Mouse (Mus musculus): ENCODE data around the gene Bnip1.
A peak's percentile ranks its signal among the peaks of the same experiment; 100 is the strongest.

The Bnip1 gene

DNA sequence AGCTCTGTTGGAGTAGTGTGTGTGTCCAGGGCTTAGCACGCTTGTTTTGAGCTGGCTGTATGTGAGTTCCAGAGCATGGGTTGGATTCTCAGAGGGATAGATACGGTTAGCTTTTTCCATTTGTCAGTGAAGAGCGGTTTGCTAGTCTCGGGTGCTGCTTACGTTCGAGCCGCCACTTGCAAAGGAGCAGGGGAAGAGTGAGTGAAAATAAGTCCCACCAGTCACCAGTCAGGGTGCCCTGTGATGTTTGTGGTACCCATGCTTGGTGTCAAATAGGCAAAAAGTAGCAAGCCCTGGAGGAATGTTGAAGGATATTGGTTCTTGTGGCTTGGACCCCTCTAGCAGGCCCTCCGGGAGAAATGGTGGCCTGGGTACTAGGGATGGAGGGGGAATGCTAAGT is 8.1 kb downstream of the Bnip1 start:
- Histone ChIP-seq H3K27me3 (ENCODE audit: control insufficient read depth, insufficient read depth, low read length, poor library complexity, severe bottlenecking) (no peaks in the 10 kb centered on the region), H3K36me3 (ENCODE audit: control insufficient read depth, insufficient read depth, low read length, poor library complexity, severe bottlenecking) (peaks cover 8% of the 10 kb centered on the region)
- no peak for DNase-seq (ENCODE audit: low read depth, low spot score)

DNA sequence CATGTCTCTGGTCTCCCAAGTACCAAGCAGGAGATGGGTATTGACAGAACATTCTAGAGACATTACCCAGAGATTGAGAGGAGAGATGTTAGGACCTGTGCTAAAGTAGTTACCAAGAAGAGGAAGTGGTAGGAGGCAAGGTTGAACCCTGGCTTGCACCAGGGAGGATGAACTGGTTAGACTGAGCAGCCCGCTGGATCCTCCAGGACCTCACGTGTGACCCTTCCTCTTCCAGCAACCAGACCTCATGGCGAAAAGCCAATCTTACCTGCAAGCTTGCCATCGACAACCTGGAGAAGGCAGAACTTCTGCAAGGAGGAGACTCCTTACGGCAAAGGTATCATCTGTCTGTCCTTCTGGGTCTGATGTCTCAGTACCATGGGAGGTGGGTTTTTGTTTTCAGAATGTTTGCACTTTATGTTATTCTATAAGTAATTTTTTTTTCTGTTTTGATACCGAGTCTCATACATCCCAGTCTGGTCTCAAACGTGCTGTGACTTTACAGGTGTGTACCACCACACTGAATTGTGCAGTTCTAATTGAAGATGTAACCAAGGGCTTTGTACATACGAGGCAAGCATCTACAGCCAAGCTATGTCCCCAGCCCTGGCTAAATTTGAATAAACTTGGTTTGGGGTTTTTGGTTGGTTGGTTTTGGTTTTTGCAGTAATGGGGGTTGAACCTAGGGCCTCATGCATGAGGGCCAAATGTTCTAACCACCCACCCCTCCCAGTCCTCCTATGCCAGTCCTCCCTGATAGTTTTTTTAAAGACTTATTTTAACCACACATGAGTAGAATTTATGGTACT is 8.8 kb downstream of the Bnip1 start:
- Histone ChIP-seq H3K36me3 (ENCODE audit: control insufficient read depth, insufficient read depth, low read length, poor library complexity, severe bottlenecking) (peaks cover 8% of the 10 kb centered on the region), H3K27me3 (ENCODE audit: control insufficient read depth, insufficient read depth, low read length, poor library complexity, severe bottlenecking) (no peaks in the 10 kb centered on the region)
- DNase-seq (ENCODE audit: low read depth, low spot score), result peak; percentile 44

DNA sequence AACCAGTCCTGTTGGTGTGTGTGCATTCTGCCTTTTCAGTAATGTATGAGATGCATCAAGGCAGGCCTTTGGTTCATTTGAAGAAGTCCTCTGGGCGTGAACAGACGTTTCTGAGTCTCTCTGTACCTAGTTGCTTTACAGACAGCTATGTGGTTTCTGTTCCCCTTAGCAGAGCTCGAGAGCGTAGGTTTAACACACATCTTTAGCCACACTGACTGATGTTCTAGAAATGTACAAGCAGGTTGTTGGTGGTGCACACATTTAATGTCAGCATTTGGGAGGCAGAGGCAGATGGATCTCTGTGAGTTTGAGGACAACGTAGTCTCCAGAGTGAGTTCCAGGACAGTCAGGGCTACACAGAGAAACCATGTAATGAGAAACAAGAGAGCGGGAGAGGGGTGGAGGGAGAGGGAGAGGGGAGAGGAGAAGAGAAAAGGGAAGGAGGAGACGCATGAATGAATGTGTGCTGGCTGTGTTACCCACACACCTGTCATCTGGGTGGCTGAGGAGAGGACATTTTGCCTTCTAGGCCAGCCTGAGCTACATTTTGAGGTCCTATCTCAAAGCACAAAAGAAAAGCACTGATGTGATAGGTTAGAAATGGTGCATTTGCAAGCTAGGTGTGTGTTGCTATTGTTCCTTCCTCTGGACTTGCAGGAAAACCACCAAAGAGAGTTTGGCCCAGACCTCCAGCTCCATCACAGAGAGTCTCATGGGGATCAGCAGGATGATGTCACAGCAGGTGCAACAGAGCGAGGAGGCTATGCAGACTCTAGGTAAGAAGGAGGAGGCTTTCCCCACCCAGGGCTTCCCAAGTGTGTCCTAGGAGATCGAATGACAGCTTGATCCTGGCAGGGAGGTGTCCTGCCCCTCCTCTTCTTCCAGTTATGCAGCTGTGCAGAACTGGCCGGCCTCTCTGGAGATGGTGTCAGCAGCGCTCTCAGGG is 9.7 kb downstream of the Bnip1 start:
- H3K27me3 ChIP-seq (ENCODE audit: control insufficient read depth, insufficient read depth, low read length, poor library complexity, severe bottlenecking), result no peaks in the 10 kb centered on the region
- peaks cover 8% of the 10 kb centered on the region for H3K36me3 ChIP-seq (ENCODE audit: control insufficient read depth, insufficient read depth, low read length, poor library complexity, severe bottlenecking)
- DNase-seq (ENCODE audit: low read depth, low spot score), result peak; percentile 85

DNA sequence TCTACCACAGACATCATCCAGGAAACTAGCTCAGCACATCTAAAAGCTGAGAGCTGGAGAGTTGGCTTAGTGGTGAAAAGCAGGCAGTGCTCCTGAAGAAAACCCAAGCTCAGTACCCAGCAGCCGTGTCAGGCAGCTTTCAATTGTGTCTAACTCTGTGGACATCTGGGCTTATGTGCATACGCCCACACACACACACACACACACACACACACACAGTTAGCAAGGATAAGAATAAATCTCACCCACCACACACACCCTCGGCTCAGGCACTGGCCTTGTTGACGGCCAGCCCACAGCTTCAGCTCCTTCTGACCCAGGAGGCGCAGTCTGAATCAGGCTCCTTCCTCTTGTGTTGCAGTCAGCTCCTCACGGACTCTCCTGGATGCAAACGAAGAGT is 10.7 kb downstream of the Bnip1 start:
- peak; percentile 27 for DNase-seq (ENCODE audit: low read depth, low spot score)
- Histone ChIP-seq H3K36me3 (ENCODE audit: control insufficient read depth, insufficient read depth, low read length, poor library complexity, severe bottlenecking) (peaks cover 6% of the 10 kb centered on the region), H3K27me3 (ENCODE audit: control insufficient read depth, insufficient read depth, low read length, poor library complexity, severe bottlenecking) (no peaks in the 10 kb centered on the region)

DNA sequence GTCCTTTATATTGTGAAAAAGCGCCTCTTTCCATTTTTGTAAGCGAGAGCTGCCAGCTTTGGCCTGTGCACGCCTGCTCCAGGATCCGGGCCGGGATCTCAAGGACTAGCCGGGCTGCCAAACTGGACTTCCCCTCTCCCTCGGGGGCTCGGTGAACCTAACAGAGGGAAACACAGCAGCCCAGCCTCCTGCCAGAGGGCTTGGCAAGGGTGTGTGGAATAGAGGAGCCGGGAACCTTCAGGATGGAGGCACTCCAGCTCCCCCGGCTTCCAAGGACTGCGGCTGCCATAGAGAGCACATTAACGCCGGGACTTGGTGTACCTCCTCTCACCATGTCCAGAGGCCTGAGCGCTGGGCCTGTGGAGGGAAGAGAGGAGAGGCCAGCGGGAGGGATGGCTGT is 11.2 kb downstream of the Bnip1 start:
- Histone ChIP-seq H3K36me3 (ENCODE audit: control insufficient read depth, insufficient read depth, low read length, poor library complexity, severe bottlenecking) (peaks cover 5% of the 10 kb centered on the region), H3K27me3 (ENCODE audit: control insufficient read depth, insufficient read depth, low read length, poor library complexity, severe bottlenecking) (no peaks in the 10 kb centered on the region)
- DNase-seq (ENCODE audit: low read depth, low spot score), result no peak

DNA sequence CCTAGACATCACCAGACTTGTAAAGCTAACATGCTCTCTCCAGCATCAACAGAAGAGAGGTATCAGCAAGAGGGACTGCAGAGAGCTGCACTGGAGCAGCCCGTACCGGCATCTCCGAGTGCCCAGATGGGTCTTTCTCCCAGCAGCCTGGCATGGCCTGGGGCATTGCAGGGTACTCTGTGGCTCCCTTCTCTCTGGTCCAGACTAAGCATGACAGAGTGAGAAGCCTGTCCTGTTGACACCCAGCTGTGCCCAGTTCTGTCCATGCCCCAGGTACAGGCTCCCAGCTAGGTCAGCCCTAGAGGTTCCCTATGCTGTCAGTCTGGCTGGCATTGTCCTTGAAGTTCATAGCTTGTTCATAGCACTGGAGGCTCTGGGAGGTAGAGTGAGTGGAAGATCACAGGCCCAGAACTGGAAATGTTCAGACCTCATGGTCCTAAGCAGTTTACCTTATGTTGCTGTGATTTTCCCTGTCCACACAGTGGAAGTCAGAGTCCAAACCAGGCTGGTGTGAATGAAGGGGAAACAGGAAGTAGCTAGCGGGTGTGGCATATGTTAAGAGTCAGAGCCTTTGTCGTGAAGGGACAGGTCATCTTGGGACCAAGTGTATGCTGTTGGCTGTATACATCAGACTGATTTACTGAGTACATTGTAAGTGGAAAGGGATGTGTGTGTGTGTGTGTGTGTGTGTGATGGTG is 12.4 kb downstream of the Bnip1 start:
- peak; percentile 33 for DNase-seq (ENCODE audit: low read depth, low spot score)

DNA sequence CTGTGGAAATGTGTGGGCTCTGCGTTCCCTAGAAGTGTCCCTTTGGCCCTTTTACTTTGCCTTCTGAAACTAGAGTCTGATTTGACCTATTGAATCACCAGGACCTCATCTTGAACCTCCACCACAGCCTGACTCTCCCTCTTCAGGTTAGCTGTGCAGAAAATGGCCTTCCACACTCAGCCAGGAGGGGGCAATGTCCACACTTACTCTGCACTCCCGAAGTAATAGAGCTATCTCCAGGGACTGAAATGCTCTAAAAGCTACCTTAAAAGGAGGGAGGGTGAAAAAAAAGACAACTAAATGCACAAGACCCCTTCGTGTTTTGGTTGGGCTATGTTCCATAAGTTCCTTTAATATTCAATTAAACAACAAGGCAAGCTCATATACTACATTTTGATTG is 13.9 kb downstream of the Bnip1 start:
- Histone ChIP-seq H3K36me3 (ENCODE audit: control insufficient read depth, insufficient read depth, low read length, poor library complexity, severe bottlenecking) (peaks cover 3% of the 10 kb centered on the region; the same call in 1 of the 2 replicates), H3K27me3 (ENCODE audit: control insufficient read depth, insufficient read depth, low read length, poor library complexity, severe bottlenecking) (no peaks in the 10 kb centered on the region)
- peak; percentile 79 for DNase-seq (ENCODE audit: low read depth, low spot score)

More for the DNA sequence above, 12.4 kb downstream of the Bnip1 start:
- Histone ChIP-seq H3K27me3 (ENCODE audit: control insufficient read depth, insufficient read depth, low read length, poor library complexity, severe bottlenecking) (no peaks in the 10 kb centered on the region), H3K36me3 (ENCODE audit: control insufficient read depth, insufficient read depth, low read length, poor library complexity, severe bottlenecking) (peaks cover 3% of the 10 kb centered on the region; the same call in 1 of the 2 replicates)

DNA sequence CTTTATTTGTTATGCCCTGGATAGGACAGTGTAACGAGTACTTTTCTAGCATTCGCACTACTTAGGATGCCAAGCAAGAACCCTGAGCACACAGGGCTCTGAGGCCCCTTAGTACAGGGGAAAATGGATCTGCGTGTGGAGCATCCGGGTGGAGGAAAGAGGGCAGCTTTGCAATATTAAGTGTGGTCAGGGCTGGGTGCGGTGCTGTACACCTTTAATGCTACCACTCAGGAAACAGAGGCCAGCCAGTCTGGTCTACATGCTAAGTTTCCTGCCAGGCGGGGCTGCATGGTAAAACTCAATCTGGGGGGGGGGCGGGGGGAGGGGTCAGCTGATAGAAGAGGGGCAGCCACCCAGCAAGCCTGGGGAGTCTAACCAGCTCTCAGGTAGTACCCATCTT is 14.5 kb downstream of the Bnip1 start:
- Histone ChIP-seq H3K27me3 (ENCODE audit: control insufficient read depth, insufficient read depth, low read length, poor library complexity, severe bottlenecking) (no peaks in the 10 kb centered on the region), H3K36me3 (ENCODE audit: control insufficient read depth, insufficient read depth, low read length, poor library complexity, severe bottlenecking) (peaks cover 3% of the 10 kb centered on the region; the same call in 1 of the 2 replicates)
- DNase-seq (ENCODE audit: low read depth, low spot score), result no peak

DNA sequence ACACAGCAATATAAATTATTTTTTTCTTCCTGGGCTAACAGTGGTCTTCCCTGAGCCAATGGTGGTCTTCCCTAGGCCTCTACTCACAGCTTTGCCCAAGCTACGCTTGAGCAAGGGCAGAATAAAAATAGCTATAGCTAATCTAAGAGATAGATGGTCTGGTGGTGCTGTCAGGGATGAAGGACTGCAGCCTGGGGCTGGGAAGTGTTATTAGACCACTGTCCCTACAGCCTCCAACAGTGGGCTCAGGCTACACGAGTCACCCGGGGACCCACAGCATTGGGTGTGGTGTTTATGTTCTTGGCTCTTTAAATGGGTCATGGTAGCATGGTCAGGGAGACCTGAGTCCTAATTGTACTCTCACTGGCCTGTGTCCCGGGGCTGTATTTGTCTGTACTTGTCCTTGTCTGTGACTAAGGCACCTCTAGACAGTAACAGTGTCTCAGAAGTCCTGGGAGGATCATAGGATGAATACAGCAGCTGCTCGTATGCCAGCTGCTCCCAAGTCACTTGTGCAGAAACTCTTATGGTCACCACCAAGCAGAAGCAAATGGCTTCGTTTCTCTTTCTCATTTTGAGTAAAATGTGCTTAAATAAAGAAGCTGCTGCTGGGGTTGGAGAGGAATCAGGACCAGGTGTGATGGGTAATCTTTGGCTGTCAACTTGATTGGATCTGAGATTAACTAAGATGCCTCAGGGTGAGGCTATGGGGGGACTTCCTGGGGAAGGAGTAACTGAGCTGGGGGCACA is 16.7 kb downstream of the Bnip1 start:
- no peak for DNase-seq (ENCODE audit: low read depth, low spot score)
- Histone ChIP-seq H3K36me3 (ENCODE audit: control insufficient read depth, insufficient read depth, low read length, poor library complexity, severe bottlenecking) (no peaks in the 10 kb centered on the region), H3K27me3 (ENCODE audit: control insufficient read depth, insufficient read depth, low read length, poor library complexity, severe bottlenecking) (no peaks in the 10 kb centered on the region)

DNA sequence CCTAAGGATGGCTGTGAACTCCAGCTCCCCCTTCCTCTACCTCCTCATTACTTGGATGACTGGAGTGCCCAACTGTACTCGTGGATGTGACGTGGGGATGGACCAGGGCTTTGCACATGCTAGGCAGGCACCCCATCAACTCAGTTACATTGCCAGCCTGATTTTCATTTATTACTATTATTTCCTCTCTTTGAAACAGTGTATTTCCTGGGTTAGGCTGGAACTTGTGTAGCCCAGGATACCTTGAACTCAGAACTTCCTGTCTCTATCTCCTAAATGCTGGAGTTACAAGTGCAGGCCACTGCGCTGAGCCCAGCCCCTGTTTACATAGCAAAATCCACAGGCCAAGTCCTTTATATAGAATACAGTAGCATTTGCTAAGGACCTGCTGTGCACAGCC is 22.0 kb downstream of the Bnip1 start:
- DNase-seq (ENCODE audit: low read depth, low spot score), result no peak
- H3K36me3 ChIP-seq (ENCODE audit: control insufficient read depth, insufficient read depth, low read length, poor library complexity, severe bottlenecking), result no peaks in the 10 kb centered on the region
- no peaks in the 10 kb centered on the region for H3K27me3 ChIP-seq (ENCODE audit: control insufficient read depth, insufficient read depth, low read length, poor library complexity, severe bottlenecking)

DNA sequence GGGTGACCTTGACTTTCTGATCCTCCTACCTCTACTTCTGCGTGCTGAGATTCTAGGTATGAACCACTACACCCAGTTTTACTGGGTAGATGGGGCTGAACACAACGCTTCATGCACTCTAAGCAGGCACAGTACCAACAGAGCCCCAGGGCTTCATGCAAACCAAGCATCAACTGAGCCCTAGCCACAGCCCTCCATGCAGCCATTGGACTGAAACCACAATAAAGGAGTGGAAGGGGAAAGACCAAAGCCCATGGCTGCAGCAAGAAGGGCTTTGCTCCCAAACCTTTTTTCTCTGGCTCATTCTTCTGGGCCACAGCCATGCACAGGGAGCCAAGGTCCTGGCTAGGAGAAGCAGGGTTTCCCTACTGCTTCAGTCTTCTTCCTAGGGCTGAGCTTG is 31.7 kb downstream of the Bnip1 start:
- Histone ChIP-seq H3K27me3 (ENCODE audit: control insufficient read depth, insufficient read depth, low read length, poor library complexity, severe bottlenecking) (no peaks in the 10 kb centered on the region), H3K36me3 (ENCODE audit: control insufficient read depth, insufficient read depth, low read length, poor library complexity, severe bottlenecking) (no peaks in the 10 kb centered on the region)
- DNase-seq (ENCODE audit: low read depth, low spot score), result no peak

DNA sequence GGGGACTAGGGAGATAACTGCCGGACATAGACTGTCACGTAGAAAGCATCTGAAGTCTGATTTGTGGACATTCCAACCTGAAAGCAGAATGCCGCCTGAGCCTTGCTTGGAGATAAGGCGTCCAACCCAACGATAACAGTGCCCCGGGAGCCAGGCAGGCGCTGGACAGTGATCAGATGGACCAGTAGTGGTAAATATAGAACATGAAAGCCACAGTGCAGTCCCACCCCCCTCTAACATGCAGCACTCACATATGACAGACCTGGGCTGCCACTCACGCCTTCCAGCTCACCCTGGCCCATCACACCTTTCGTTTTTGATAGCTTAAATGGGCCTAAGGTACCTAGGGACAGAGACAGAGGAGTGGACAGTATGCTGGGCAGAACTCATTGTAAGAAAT is 32.6 kb downstream of the Bnip1 start:
- DNase-seq (ENCODE audit: low read depth, low spot score), result no peak
- Histone ChIP-seq H3K27me3 (ENCODE audit: control insufficient read depth, insufficient read depth, low read length, poor library complexity, severe bottlenecking) (no peaks in the 10 kb centered on the region), H3K36me3 (ENCODE audit: control insufficient read depth, insufficient read depth, low read length, poor library complexity, severe bottlenecking) (no peaks in the 10 kb centered on the region)

DNA sequence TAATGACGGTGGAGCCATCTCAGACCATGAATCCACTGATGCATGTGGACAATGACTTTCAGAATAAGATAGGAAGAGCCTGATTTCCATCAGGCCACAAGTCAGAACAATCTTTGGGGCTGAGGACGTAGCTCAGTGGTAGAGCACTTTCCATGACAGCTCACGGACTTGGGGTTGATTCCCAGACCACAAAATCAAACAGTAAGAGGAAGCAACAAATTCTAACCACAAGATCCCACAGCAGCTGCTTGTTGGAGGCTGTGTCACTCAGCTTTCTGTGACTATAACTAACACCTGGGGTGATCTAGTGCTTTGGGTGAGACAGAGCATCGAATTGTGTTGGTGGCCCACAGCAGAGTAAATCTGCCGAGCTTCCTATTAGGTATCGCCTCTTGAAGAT is 35.9 kb downstream of the Bnip1 start:
- DNase-seq (ENCODE audit: low read depth, low spot score), result no peak
- Histone ChIP-seq H3K27me3 (ENCODE audit: control insufficient read depth, insufficient read depth, low read length, poor library complexity, severe bottlenecking) (no peaks in the 10 kb centered on the region), H3K36me3 (ENCODE audit: control insufficient read depth, insufficient read depth, low read length, poor library complexity, severe bottlenecking) (no peaks in the 10 kb centered on the region)

DNA sequence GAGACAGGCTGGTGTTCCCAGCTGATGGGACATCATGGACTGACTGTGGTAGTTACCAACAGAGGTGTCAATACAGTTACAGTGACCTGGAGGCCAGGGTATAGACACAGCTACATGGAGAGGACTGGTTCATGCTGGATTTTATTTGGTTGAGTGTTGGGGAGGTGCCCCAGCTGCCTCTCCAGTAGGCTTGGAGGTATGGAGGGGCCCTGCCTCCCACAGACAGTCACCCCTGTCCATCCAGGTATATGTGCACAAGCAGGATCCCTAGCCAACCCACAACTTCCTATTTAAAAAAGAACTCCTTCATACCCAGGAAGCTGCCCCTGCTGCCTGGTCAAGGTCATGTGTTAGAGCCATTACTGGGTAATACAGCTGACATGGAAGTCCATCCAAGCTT is 36.9 kb downstream of the Bnip1 start:
- no peak for DNase-seq (ENCODE audit: low read depth, low spot score)
- no peaks in the 10 kb centered on the region for H3K27me3 ChIP-seq (ENCODE audit: control insufficient read depth, insufficient read depth, low read length, poor library complexity, severe bottlenecking)
- no peaks in the 10 kb centered on the region for H3K36me3 ChIP-seq (ENCODE audit: control insufficient read depth, insufficient read depth, low read length, poor library complexity, severe bottlenecking)

Measured in splenic B cell, adult 2 months (primary cell).